Mouse (Mus musculus) testis, adult 2 months (tissue): ENCODE results near the gene Dnali1.

Experiments
- CTCF ChIP-seq: fragments of 200-500 bp; IDR thresholded peaks from 2 replicates; pipeline ENCODE4 v1.5.1; 2012; ENCODE audit warnings: low read depth, mild to moderate bottlenecking, inconsistent platforms, low read length, moderate library complexity; ENCODE audit not compliant: control insufficient read depth, insufficient read depth, insufficient replicate concordance
- POLR2A ChIP-seq: fragments of 200-500 bp; IDR thresholded peaks from 2 replicates; pipeline ENCODE4 v1.6.1; 2012; ENCODE audit warnings: low read depth, mild to moderate bottlenecking, inconsistent platforms, low read length, moderate library complexity; ENCODE audit not compliant: control insufficient read depth

- TF ChIP-seq CTCF (no peak), POLR2A (no peak)
Measured at GRCm38 (mm10) chr4:125044454-125044853, 21.0 kb downstream of the Dnali1 start.
